Mouse (Mus musculus) ES-E14 (cell line): ENCODE measurements at regions not wholly inside any gene's neighbourhood (a gene's known extent, or its start where the extent isn't known, plus 50 kb on each side); places are given as distances from the start of the nearest gene placed in this dataset.
A peak's percentile ranks its signal among the peaks of the same experiment; 100 is the strongest.
"Not testable (repeated sequence)": the region's sequence is repeated elsewhere in the genome, so short reads cannot be mapped to it uniquely, and the experiment has no call there.

Experiments used
- DNase-seq: peaks from one replicate; pipeline ENCODE4 v3.0.0-alpha.2; 2013; ENCODE audit warnings: low read depth, low spot score
- H3K27ac ChIP-seq: 2 replicates; pipeline ENCODE4 v1.5.1; 2012; ENCODE audit warnings: low read depth, mild to moderate bottlenecking, low read length, moderate library complexity, mixed read lengths; ENCODE audit not compliant: poor library complexity, insufficient read depth, severe bottlenecking
- H3K36me3 ChIP-seq: 2 replicates; pipeline ENCODE4 v1.6.1; 2012; ENCODE audit warnings: mild to moderate bottlenecking, low read length, moderate library complexity, mixed read lengths; ENCODE audit not compliant: control insufficient read depth, poor library complexity, insufficient read depth, severe bottlenecking
- H3K4me1 ChIP-seq, 2 experiments: fragments of 150-350 bp in 1 of 2; sonication (generic) in 1 of 2; 2 replicates each; pipeline ENCODE4 v1.6.1; 2012; ENCODE audit warnings: low read length in 2 of 2, mild to moderate bottlenecking in 1 of 2, mixed read lengths in 1 of 2; ENCODE audit not compliant: control insufficient read depth in 2 of 2, insufficient read depth in 2 of 2, poor library complexity in 1 of 2
- H3K4me3 ChIP-seq, 2 experiments: fragments of 150-350 bp in 1 of 2; sonication (generic) in 1 of 2; 2 replicates each; pipeline ENCODE4 v1.5.1; 2012; ENCODE audit warnings: low read length in 2 of 2, low read depth in 1 of 2, mild to moderate bottlenecking in 1 of 2, mixed read lengths in 1 of 2; ENCODE audit not compliant: insufficient read depth in 1 of 2, poor library complexity in 1 of 2, severe bottlenecking in 1 of 2
- H3K9ac ChIP-seq: 2 replicates; pipeline ENCODE4 v1.6.1; 2012; ENCODE audit warnings: low read depth, mild to moderate bottlenecking, low read length, mixed read lengths; ENCODE audit not compliant: poor library complexity, insufficient read depth, severe bottlenecking
- H3K9me3 ChIP-seq: fragments of 150-350 bp; sonication (generic); 2 replicates; pipeline ENCODE4 v1.6.1; 2012; ENCODE audit warnings: low read depth, mild to moderate bottlenecking, low read length; ENCODE audit not compliant: control insufficient read depth, insufficient read depth
- CHD2 ChIP-seq: IDR thresholded peaks from 2 replicates; pipeline ENCODE4 v1.6.1; 2014; ENCODE audit warnings: mild to moderate bottlenecking, low read depth, low read length, inconsistent platforms
- HCFC1 ChIP-seq: IDR thresholded peaks from 2 replicates; pipeline ENCODE4 v1.6.1; 2012; ENCODE audit warnings: low read length, inconsistent platforms, borderline replicate concordance; ENCODE audit not compliant: insufficient read depth
- MAFK ChIP-seq: IDR thresholded peaks from 2 replicates; pipeline ENCODE4 v1.6.1; 2014; ENCODE audit warnings: mild to moderate bottlenecking, low read depth, low read length, inconsistent platforms; ENCODE audit not compliant: insufficient read depth
- ZC3H11A ChIP-seq: IDR thresholded peaks from 2 replicates; pipeline ENCODE4 v1.6.1; 2012; ENCODE audit warnings: low read depth, mild to moderate bottlenecking, inconsistent platforms, low read length, borderline replicate concordance
- ZNF384 ChIP-seq: IDR thresholded peaks from 2 replicates; pipeline ENCODE4 v1.6.1; 2012; ENCODE audit warnings: low read depth, low read length, inconsistent platforms
- in situ Hi-C, 2 experiments: fragments of 600-800 bp; cut with MboI; formaldehyde crosslinking; loops; one replicate each; pipeline ENCODE4 v1.15.1; 2025; ENCODE audit warnings: low sequenced_read_pairs in 2 of 2, inconsistent platforms in 1 of 2; ENCODE audit not compliant: unreplicated experiment in 2 of 2

DNA sequence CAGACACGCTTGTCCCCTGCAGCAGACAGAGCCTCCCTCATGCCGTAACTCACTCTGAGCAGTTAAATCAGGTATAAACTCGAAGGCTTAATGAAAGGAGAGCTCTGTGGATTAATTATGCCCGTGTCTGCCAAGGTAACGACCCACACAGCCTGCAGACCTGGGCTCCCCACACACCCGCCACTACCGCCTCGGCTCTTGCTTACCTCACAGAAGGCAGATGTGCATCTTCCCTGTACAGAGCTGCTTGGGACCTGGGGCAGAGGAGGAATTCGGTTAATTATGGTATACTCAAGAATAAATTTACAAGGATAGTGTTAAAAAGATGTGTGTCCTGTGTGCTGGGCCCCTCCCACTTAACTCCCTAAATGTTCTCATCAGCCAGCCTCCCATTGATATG is 198.4 kb upstream of the Lrfn2 start:
- H3K4me1 ChIP-seq, result peaks cover 0 to 2% of the 10 kb centered on the region in 2 experiments; a peak in 1 of 4 replicates
- H3K9me3 ChIP-seq, result no peaks in the 10 kb centered on the region
- in situ Hi-C loops, result no loop called here
- no peak overlapping the region for H3K9ac ChIP-seq
- H3K27ac ChIP-seq, result no peak overlapping the region
- H3K36me3 ChIP-seq, result no peaks in the 10 kb centered on the region
- TF ChIP-seq HCFC1 (no peak), ZNF384 (no peak), ZC3H11A (no peak), MAFK (no peak), CHD2 (no peak)
- no peak for DNase-seq
- no peak overlapping the region for H3K4me3 ChIP-seq

- H3K36me3 ChIP-seq, H3K27ac ChIP-seq, H3K4me1 ChIP-seq, DNase-seq, H3K9ac ChIP-seq, H3K9me3 ChIP-seq, in situ Hi-C loops, H3K4me3 ChIP-seq: not testable (repeated sequence)
Measured at GRCm38 (mm10) chr17:48737181-48737580, 195.0 kb upstream of the Lrfn2 start.

GRCm38 (mm10) chr17:48738708-48739107 is 193.5 kb upstream of the Lrfn2 start:
- in situ Hi-C loops, result no loop called here
- Histone ChIP-seq H3K4me3 (no peak overlapping the region), H3K9me3 (no peaks in the 10 kb centered on the region), H3K27ac (no peak overlapping the region), H3K36me3 (no peaks in the 10 kb centered on the region), H3K4me1 (peaks cover 0 to 4% of the 10 kb centered on the region in 2 experiments; a peak in 2 of 4 replicates), H3K9ac (no peak overlapping the region)
- 0 out of 2 replicates have a peak, but pooled peaks have one; percentile 26 for TF ChIP-seq ZNF384
- TF ChIP-seq CHD2, result no peak
- DNase-seq, result no peak

- DNase-seq, result no peak
- no peak overlapping the region for H3K27ac ChIP-seq
- no peak for TF ChIP-seq MAFK
- no peak for TF ChIP-seq ZNF384
- TF ChIP-seq HCFC1, result no peak
- TF ChIP-seq ZC3H11A, result no peak
- TF ChIP-seq CHD2, result no peak
Measured at GRCm38 (mm10) chr17:48742769-48743405, 189.3 kb upstream of the Lrfn2 start.

GRCm38 (mm10) chr17:48770099-48770498 is 162.1 kb upstream of the Lrfn2 start:
- in situ Hi-C loops, result no loop called here
- Histone ChIP-seq H3K4me1 (no peaks in the 10 kb centered on the region), H3K4me3 (no peak overlapping the region), H3K9me3 (no peaks in the 10 kb centered on the region), H3K9ac (no peak overlapping the region), H3K27ac (no peak overlapping the region), H3K36me3 (no peaks in the 10 kb centered on the region)
- no peak for TF ChIP-seq CHD2
- no peak for TF ChIP-seq ZNF384
- TF ChIP-seq MAFK, result no peak
- TF ChIP-seq HCFC1, result no peak
- TF ChIP-seq ZC3H11A, result no peak
- no peak for DNase-seq

More at GRCm38 (mm10) chr17:48742769-48743405, 189.3 kb upstream of the Lrfn2 start:
- Histone ChIP-seq H3K4me3 (no peak overlapping the region), H3K4me1 (peaks cover 0 to 2% of the 10 kb centered on the region in 2 experiments; a peak in 1 of 4 replicates), H3K36me3 (no peaks in the 10 kb centered on the region), H3K9ac (no peak overlapping the region), H3K9me3 (no peaks in the 10 kb centered on the region)
- in situ Hi-C loops, result no loop called here
